Mouse (Mus musculus): Measurements from ENCODE around the gene Tomm7.
"Not testable (repeated sequence)": the region's sequence is repeated elsewhere in the genome, so short reads cannot be mapped to it uniquely, and the experiment has no call there.

Gene Tomm7

GRCm38 (mm10) chr5:23851160-23851555 is 7.2 kb upstream of the Tomm7 start:
- DNase-seq: not testable (repeated sequence)

GRCm38 (mm10) chr5:23850345-23851159 is 6.6 kb upstream of the Tomm7 start:
- DNase-seq: peak; percentile 93

- no peak for DNase-seq
These were observed 1.2 kb upstream of the Tomm7 start for GRCm38 (mm10) chr5:23845141-23845540.

- peak; percentile 76 for DNase-seq
These were observed 525 bp upstream of the Tomm7 start for GRCm38 (mm10) chr5:23844531-23844841.

GRCm38 (mm10) chr5:23838158-23838557 is 5.8 kb downstream of the Tomm7 start:
- DNase-seq: no peak

- DNase-seq: peak; percentile 50
These were observed 8.3 kb downstream of the Tomm7 start for GRCm38 (mm10) chr5:23835691-23836090.

- DNase-seq: no peak
These were observed 12.8 kb downstream of the Tomm7 start for GRCm38 (mm10) chr5:23830897-23831752.

GRCm38 (mm10) chr5:23826321-23827004 is 17.5 kb downstream of the Tomm7 start:
- peak; percentile 66 for DNase-seq

GRCm38 (mm10) chr5:23824171-23824733 is 19.7 kb downstream of the Tomm7 start:
- no peak for DNase-seq

GRCm38 (mm10) chr5:23822306-23822705 is 21.7 kb downstream of the Tomm7 start:
- DNase-seq: no peak

- no peak for DNase-seq
These were observed 27.3 kb downstream of the Tomm7 start for GRCm38 (mm10) chr5:23816681-23817080.

- DNase-seq: no peak
These were observed 29.1 kb downstream of the Tomm7 start for GRCm38 (mm10) chr5:23814841-23815240.

- no peak for DNase-seq
These were observed 51.2 kb downstream of the Tomm7 start for GRCm38 (mm10) chr5:23792726-23793125.

GRCm38 (mm10) chr5:23789078-23789612 is 54.8 kb downstream of the Tomm7 start:
- DNase-seq: no peak
